Mouse (Mus musculus): ENCODE data around the gene Nrxn3. TPM values are rescaled to one million over a fixed set of nuclear protein-coding genes. Genes with fewer than 3 reads are reported as not detected.

Gene Nrxn3
- polyA plus RNA-seq, 1 experiment from 2014 or later: 102 TPM

GRCm38 (mm10) chr12:89290736-89291574 is 568.3 kb downstream of the Nrxn3 start:
- peaks cover 14% of the 10 kb centered on the region for H3K4me1 ChIP-seq (ENCODE audit: control insufficient read depth, insufficient read depth, low read length)
- H3K9me3 ChIP-seq (ENCODE audit: control insufficient read depth, low read length): no peaks in the 10 kb centered on the region
- WGBS: 24% methylated on average over 4 of the region's 4 CpGs
- H3K36me3 ChIP-seq (ENCODE audit: control insufficient read depth, insufficient read depth, low read length): no peaks in the 10 kb centered on the region
- H3K9ac ChIP-seq (replicated peaks; ENCODE audit: low read length): no peak overlapping the region
- H3K27ac ChIP-seq (replicated peaks; ENCODE audit: low read depth, low read length): peak overlapping the region; percentile 27; the same call in 1 of the 2 replicates
- no peaks in the 10 kb centered on the region for H3K27me3 ChIP-seq (ENCODE audit: control insufficient read depth, insufficient read depth, low read length)
- H3K4me3 ChIP-seq (replicated peaks; ENCODE audit: low read depth, low read length): no peak overlapping the region
- no peak overlapping the region for H3K4me2 ChIP-seq (ENCODE audit: low read length)
- peak; percentile 43 for DNase-seq
- no peak for ATAC-seq (ENCODE audit: low FRiP score, low TSS enrichment)

- Histone ChIP-seq H3K4me1 (ENCODE audit: control insufficient read depth, insufficient read depth, low read length) (no peaks in the 10 kb centered on the region), H3K27me3 (ENCODE audit: control insufficient read depth, insufficient read depth, low read length) (no peaks in the 10 kb centered on the region), H3K4me2 (ENCODE audit: low read length) (no peak overlapping the region), H3K27ac (replicated peaks; ENCODE audit: low read depth, low read length) (no peak overlapping the region), H3K36me3 (ENCODE audit: control insufficient read depth, insufficient read depth, low read length) (no peaks in the 10 kb centered on the region), H3K9me3 (ENCODE audit: control insufficient read depth, low read length) (no peaks in the 10 kb centered on the region), H3K9ac (replicated peaks; ENCODE audit: low read length) (no peak overlapping the region), H3K4me3 (replicated peaks; ENCODE audit: low read depth, low read length) (no peak overlapping the region)
- whole genome bisulfite sequencing: 43% methylated on average over 4 of the region's 4 CpGs
- DNase-seq (peak; percentile 87), ATAC-seq (ENCODE audit: low FRiP score, low TSS enrichment) (no peak; the same call in 1 of the 2 replicates)
Measured at GRCm38 (mm10) chr12:89302011-89302410, 579.3 kb downstream of the Nrxn3 start.

- H3K27me3 ChIP-seq (ENCODE audit: control insufficient read depth, insufficient read depth, low read length): no peaks in the 10 kb centered on the region
- no peaks in the 10 kb centered on the region for H3K36me3 ChIP-seq (ENCODE audit: control insufficient read depth, insufficient read depth, low read length)
- no peak overlapping the region for H3K9ac ChIP-seq (replicated peaks; ENCODE audit: low read length)
- no peak overlapping the region for H3K4me2 ChIP-seq (ENCODE audit: low read length)
- H3K4me3 ChIP-seq (replicated peaks; ENCODE audit: low read depth, low read length): no peak overlapping the region
- DNase-seq: no peak
- 95% methylated on average over 1 of the region's 1 CpGs for WGBS
- no peak for ATAC-seq (ENCODE audit: low FRiP score, low TSS enrichment)
- no peak overlapping the region for H3K27ac ChIP-seq (replicated peaks; ENCODE audit: low read depth, low read length)
- no peaks in the 10 kb centered on the region for H3K4me1 ChIP-seq (ENCODE audit: control insufficient read depth, insufficient read depth, low read length)
- no peaks in the 10 kb centered on the region for H3K9me3 ChIP-seq (ENCODE audit: control insufficient read depth, low read length)
Measured at GRCm38 (mm10) chr12:89310200-89310599, 587.5 kb downstream of the Nrxn3 start.

GRCm38 (mm10) chr12:89312586-89312985 is 589.9 kb downstream of the Nrxn3 start:
- Histone ChIP-seq H3K36me3 (ENCODE audit: control insufficient read depth, insufficient read depth, low read length) (no peaks in the 10 kb centered on the region), H3K4me2 (ENCODE audit: low read length) (no peak overlapping the region), H3K27ac (replicated peaks; ENCODE audit: low read depth, low read length) (no peak overlapping the region), H3K27me3 (ENCODE audit: control insufficient read depth, insufficient read depth, low read length) (no peaks in the 10 kb centered on the region), H3K9ac (replicated peaks; ENCODE audit: low read length) (no peak overlapping the region), H3K4me1 (ENCODE audit: control insufficient read depth, insufficient read depth, low read length) (no peaks in the 10 kb centered on the region), H3K9me3 (ENCODE audit: control insufficient read depth, low read length) (no peaks in the 10 kb centered on the region), H3K4me3 (replicated peaks; ENCODE audit: low read depth, low read length) (no peak overlapping the region)
- no peak for DNase-seq
- WGBS: 35% methylated on average over 1 of the region's 1 CpGs
- ATAC-seq (ENCODE audit: low FRiP score, low TSS enrichment): no peak

GRCm38 (mm10) chr12:89325864-89326560 is 603.3 kb downstream of the Nrxn3 start:
- Histone ChIP-seq H3K4me1 (ENCODE audit: control insufficient read depth, insufficient read depth, low read length) (no peaks in the 10 kb centered on the region), H3K27ac (replicated peaks; ENCODE audit: low read depth, low read length) (no peak overlapping the region), H3K36me3 (ENCODE audit: control insufficient read depth, insufficient read depth, low read length) (no peaks in the 10 kb centered on the region), H3K9ac (replicated peaks; ENCODE audit: low read length) (no peak overlapping the region), H3K9me3 (ENCODE audit: control insufficient read depth, low read length) (no peaks in the 10 kb centered on the region), H3K4me2 (ENCODE audit: low read length) (no peak overlapping the region), H3K4me3 (replicated peaks; ENCODE audit: low read depth, low read length) (no peak overlapping the region), H3K27me3 (ENCODE audit: control insufficient read depth, insufficient read depth, low read length) (no peaks in the 10 kb centered on the region)
- WGBS: 45% methylated on average over 8 of the region's 8 CpGs
- DNase-seq: no peak
- ATAC-seq (ENCODE audit: low FRiP score, low TSS enrichment): no peak

- Histone ChIP-seq H3K36me3 (ENCODE audit: control insufficient read depth, insufficient read depth, low read length) (no peaks in the 10 kb centered on the region), H3K4me2 (ENCODE audit: low read length) (no peak overlapping the region), H3K9me3 (ENCODE audit: control insufficient read depth, low read length) (no peaks in the 10 kb centered on the region), H3K27ac (replicated peaks; ENCODE audit: low read depth, low read length) (no peak overlapping the region), H3K4me1 (ENCODE audit: control insufficient read depth, insufficient read depth, low read length) (no peaks in the 10 kb centered on the region), H3K4me3 (replicated peaks; ENCODE audit: low read depth, low read length) (no peak overlapping the region), H3K9ac (replicated peaks; ENCODE audit: low read length) (no peak overlapping the region), H3K27me3 (ENCODE audit: control insufficient read depth, insufficient read depth, low read length) (no peaks in the 10 kb centered on the region)
- 91% methylated on average over 3 of the region's 3 CpGs for WGBS
- peak; percentile 24 for DNase-seq
- ATAC-seq (ENCODE audit: low FRiP score, low TSS enrichment): no peak
Measured at GRCm38 (mm10) chr12:89331474-89332263, 609.0 kb downstream of the Nrxn3 start.

- H3K9ac ChIP-seq (replicated peaks; ENCODE audit: low read length): no peak overlapping the region
- 86% methylated on average over 5 of the region's 5 CpGs for WGBS
- H3K36me3 ChIP-seq (ENCODE audit: control insufficient read depth, insufficient read depth, low read length): no peaks in the 10 kb centered on the region
- no peak overlapping the region for H3K4me3 ChIP-seq (replicated peaks; ENCODE audit: low read depth, low read length)
- no peaks in the 10 kb centered on the region for H3K27me3 ChIP-seq (ENCODE audit: control insufficient read depth, insufficient read depth, low read length)
- H3K4me1 ChIP-seq (ENCODE audit: control insufficient read depth, insufficient read depth, low read length): no peaks in the 10 kb centered on the region
- no peaks in the 10 kb centered on the region for H3K9me3 ChIP-seq (ENCODE audit: control insufficient read depth, low read length)
- no peak overlapping the region for H3K27ac ChIP-seq (replicated peaks; ENCODE audit: low read depth, low read length)
- DNase-seq (no peak), ATAC-seq (ENCODE audit: low FRiP score, low TSS enrichment) (no peak)
- no peak overlapping the region for H3K4me2 ChIP-seq (ENCODE audit: low read length)
Measured at GRCm38 (mm10) chr12:89333486-89333885, 610.8 kb downstream of the Nrxn3 start.

GRCm38 (mm10) chr12:89364850-89365249 is 642.2 kb downstream of the Nrxn3 start:
- ATAC-seq (ENCODE audit: low FRiP score, low TSS enrichment) (no peak), DNase-seq (no peak)
- WGBS: 83% methylated on average over 4 of the region's 4 CpGs
- H3K27ac ChIP-seq (replicated peaks; ENCODE audit: low read depth, low read length): no peak overlapping the region
- H3K9ac ChIP-seq (replicated peaks; ENCODE audit: low read length): no peak overlapping the region
- no peak overlapping the region for H3K4me3 ChIP-seq (replicated peaks; ENCODE audit: low read depth, low read length)
- H3K4me2 ChIP-seq (ENCODE audit: low read length): no peak overlapping the region
- no peaks in the 10 kb centered on the region for H3K36me3 ChIP-seq (ENCODE audit: control insufficient read depth, insufficient read depth, low read length)
- no peaks in the 10 kb centered on the region for H3K4me1 ChIP-seq (ENCODE audit: control insufficient read depth, insufficient read depth, low read length)
- H3K9me3 ChIP-seq (ENCODE audit: control insufficient read depth, low read length): no peaks in the 10 kb centered on the region
- no peaks in the 10 kb centered on the region for H3K27me3 ChIP-seq (ENCODE audit: control insufficient read depth, insufficient read depth, low read length)

Data from midbrain, embryonic 14.5 days (tissue).